Mouse (Mus musculus) liver, adult 2 months (tissue): ENCODE results near the gene Umod. TPM values are rescaled to one million over a fixed set of nuclear protein-coding genes. Genes with fewer than 3 reads are reported as not detected.
A peak's percentile ranks its signal among the peaks of the same experiment; 100 is the strongest.

Source experiments
- DNase-seq: peaks from one replicate; pipeline ENCODE4 v3.0.0-alpha.2; 2011; ENCODE audit warnings: low read depth, low spot score; ENCODE audit errors: extremely low read depth
- H3K27ac ChIP-seq: fragments of 200-500 bp; replicated peaks from 2 replicates; pipeline ENCODE4 v1.5.1; 2012; ENCODE audit warnings: low read depth, mild to moderate bottlenecking, control low read depth, inconsistent platforms, low read length; ENCODE audit not compliant: insufficient read depth
- H3K27me3 ChIP-seq: fragments of 200-500 bp; 2 replicates; pipeline ENCODE4 v1.6.1; 2012; ENCODE audit warnings: mild to moderate bottlenecking, moderate library complexity, low read length, inconsistent platforms; ENCODE audit not compliant: control insufficient read depth, insufficient read depth
- H3K36me3 ChIP-seq: fragments of 200-500 bp; 2 replicates; pipeline ENCODE4 v1.6.1; 2012; ENCODE audit warnings: low read length, inconsistent platforms; ENCODE audit not compliant: control insufficient read depth, insufficient read depth
- H3K4me1 ChIP-seq: fragments of 200-500 bp; 2 replicates; pipeline ENCODE4 v1.6.1; 2011; ENCODE audit warnings: low read length; ENCODE audit not compliant: control insufficient read depth, insufficient read depth
- H3K4me3 ChIP-seq: fragments of 200-500 bp; 2 replicates; pipeline ENCODE4 v1.5.1; 2011; ENCODE audit warnings: low read depth, mild to moderate bottlenecking, control low read depth, low read length, moderate library complexity; ENCODE audit not compliant: insufficient read depth
- H3K79me2 ChIP-seq: fragments of 200-500 bp; 2 replicates; pipeline ENCODE4 v1.6.1; 2012; ENCODE audit warnings: inconsistent platforms, mild to moderate bottlenecking, low read length, moderate library complexity; ENCODE audit not compliant: control insufficient read depth, insufficient read depth
- H3K9ac ChIP-seq: fragments of 200-500 bp; 2 replicates; pipeline ENCODE4 v1.6.1; 2012; ENCODE audit warnings: low read depth, mild to moderate bottlenecking, control low read depth, inconsistent platforms, low read length
- CTCF ChIP-seq: fragments of 200-500 bp; IDR thresholded peaks from 2 replicates; pipeline ENCODE4 v1.5.1; 2011; ENCODE audit warnings: low read depth, low read length, control low read depth
- POLR2A ChIP-seq: fragments of 200-500 bp; IDR thresholded peaks from 2 replicates; pipeline ENCODE4 v1.6.1; 2011; ENCODE audit warnings: low read length, control low read depth; ENCODE audit not compliant: insufficient read depth; ENCODE audit errors: extremely low read depth
- WGBS: fragments of 180-500 bp; shearing (Covaris S2); methylation state at CpG from one replicate; pipeline ENCODE4 v1.1.7; 2018; 5-methylcytosine and 5-hydroxymethylcytosine counted together
- polyA plus RNA-seq: library from polyadenylated mRNA; depleted of rRNA; stranded (reverse); fragments of >200 nt; gene quantifications from 2 replicates; pipeline ENCODE4 v1.2.3, GENCODE M21; 2012; rRNA removed
- total RNA-seq: library from RNA; depleted of rRNA; stranded (reverse); fragments of >200 nt; gene quantifications from 2 replicates; pipeline ENCODE4 v1.2.3, GENCODE M21; 2014; rRNA removed

The Umod gene
- total RNA-seq = under 0.01 and 0.27 TPM in 2 replicates
- polyA plus RNA-seq = 0.11 and 0.17 TPM in 2 replicates

- no peak within 1 kb of the TSS for H3K9ac ChIP-seq
- no peaks in the 10 kb centered on the region for H3K4me1 ChIP-seq
- H3K4me3 ChIP-seq = no peak within 1 kb of the TSS
- peak; percentile 37 for DNase-seq
- no peaks in the 10 kb centered on the region for H3K27me3 ChIP-seq
- H3K36me3 ChIP-seq = no peaks in the 10 kb centered on the region
- H3K27ac ChIP-seq = no peak within 1 kb of the TSS
- no peaks in the 10 kb centered on the region for H3K79me2 ChIP-seq
- TF ChIP-seq POLR2A = no peak
- no peak for TF ChIP-seq CTCF
These were observed at the start of gene Umod for GRCm38 (mm10) chr7:119479256-119479655. Umod (minus strand) TSS chr7:119479282.

GRCm38 (mm10) chr7:119528617-119529016, 49.5 kb upstream of the Umod start:
- Histone ChIP-seq H3K27me3 (no peaks in the 10 kb centered on the region), H3K4me3 (peak overlapping the region; percentile 35), H3K79me2 (no peaks in the 10 kb centered on the region), H3K36me3 (peaks cover 33% of the 10 kb centered on the region), H3K9ac (peak overlapping the region; percentile 73), H3K4me1 (peaks cover 22% of the 10 kb centered on the region), H3K27ac (peak overlapping the region; percentile 89)
- no peak for TF ChIP-seq POLR2A
- TF ChIP-seq CTCF = no peak
- 16% methylated on average over 7 of the region's 7 CpGs for WGBS
- peak; percentile 90 for DNase-seq

GRCm38 (mm10) chr7:119527548-119527947, 48.5 kb upstream of the Umod start:
- peak; percentile 93 for DNase-seq
- TF ChIP-seq CTCF (no peak), POLR2A (no peak)
- Histone ChIP-seq H3K9ac (peak overlapping the region; percentile 73), H3K4me3 (peak overlapping the region; percentile 30), H3K27me3 (no peaks in the 10 kb centered on the region), H3K36me3 (peaks cover 24% of the 10 kb centered on the region), H3K79me2 (no peaks in the 10 kb centered on the region), H3K27ac (peak overlapping the region; percentile 89), H3K4me1 (peaks cover 31% of the 10 kb centered on the region)
- 21% methylated on average over 2 of the region's 2 CpGs for WGBS

- H3K36me3 ChIP-seq = peaks cover 20% of the 10 kb centered on the region
- H3K27ac ChIP-seq = peak overlapping the region; percentile 89
- peak; percentile 81 for DNase-seq
- H3K4me3 ChIP-seq = peak overlapping the region; percentile 30
- 22% methylated on average over 1 of the region's 1 CpGs for WGBS
- no peaks in the 10 kb centered on the region for H3K79me2 ChIP-seq
- no peak for TF ChIP-seq CTCF
- H3K9ac ChIP-seq = peak overlapping the region; percentile 73
- peaks cover 32% of the 10 kb centered on the region for H3K4me1 ChIP-seq
- no peaks in the 10 kb centered on the region for H3K27me3 ChIP-seq
These were observed 48.1 kb upstream of the Umod start for GRCm38 (mm10) chr7:119527135-119527534.

GRCm38 (mm10) chr7:119526486-119526885, 47.4 kb upstream of the Umod start:
- Histone ChIP-seq H3K9ac (peak overlapping the region; percentile 80), H3K27ac (peak overlapping the region; percentile 89), H3K4me3 (peak overlapping the region; percentile 30), H3K79me2 (no peaks in the 10 kb centered on the region), H3K4me1 (peaks cover 30% of the 10 kb centered on the region), H3K27me3 (no peaks in the 10 kb centered on the region), H3K36me3 (peaks cover 14% of the 10 kb centered on the region)
- WGBS = 22% methylated on average over 13 of the region's 13 CpGs
- TF ChIP-seq POLR2A = no peak
- no peak for TF ChIP-seq CTCF
- peak; percentile 68 for DNase-seq

- Histone ChIP-seq H3K79me2 (no peaks in the 10 kb centered on the region), H3K27ac (peak overlapping the region; percentile 89), H3K4me3 (peak overlapping the region; percentile 30; the same call in 1 of the 2 replicates), H3K4me1 (peaks cover 31% of the 10 kb centered on the region), H3K27me3 (no peaks in the 10 kb centered on the region), H3K36me3 (peaks cover 9% of the 10 kb centered on the region; the same call in 1 of the 2 replicates), H3K9ac (peak overlapping the region; percentile 80)
- 1% methylated on average over 2 of the region's 2 CpGs for WGBS
- no peak for TF ChIP-seq CTCF
- 0 out of 2 replicates have a peak, but pooled peaks have one; percentile 18 for TF ChIP-seq POLR2A
- peak; percentile 98 for DNase-seq
These were observed 46.8 kb upstream of the Umod start for GRCm38 (mm10) chr7:119525881-119526281.
